Mouse (Mus musculus) kidney, adult 2 months (tissue): ENCODE measurements at regions not wholly inside any gene's neighbourhood (a gene's known extent, or its start where the extent isn't known, plus 50 kb on each side); places are given as distances from the start of the nearest gene placed in this dataset.
"Not testable (repeated sequence)": the region's sequence is repeated elsewhere in the genome, so short reads cannot be mapped to it uniquely, and the experiment has no call there.

Experiments
- DNase-seq: peaks from one replicate; pipeline ENCODE4 v3.0.0; 2021
- H3K27ac ChIP-seq: fragments of 200-500 bp; 2 replicates; pipeline ENCODE4 v1.5.1; 2012; ENCODE audit warnings: low read depth, low read length, control low read depth, inconsistent platforms; ENCODE audit not compliant: insufficient read depth
- H3K27me3 ChIP-seq: fragments of 200-500 bp; replicated peaks from 2 replicates; pipeline ENCODE4 v1.6.1; 2012; ENCODE audit warnings: mild to moderate bottlenecking, moderate library complexity, low read length, inconsistent platforms; ENCODE audit not compliant: control insufficient read depth, insufficient read depth
- H3K36me3 ChIP-seq: fragments of 200-500 bp; 2 replicates; pipeline ENCODE4 v1.6.1; 2012; ENCODE audit warnings: mild to moderate bottlenecking, moderate library complexity, low read length, inconsistent platforms; ENCODE audit not compliant: control insufficient read depth, insufficient read depth
- H3K4me1 ChIP-seq: fragments of 200-500 bp; 2 replicates; pipeline ENCODE4 v1.6.1; 2011; ENCODE audit warnings: low read length; ENCODE audit not compliant: control insufficient read depth, insufficient read depth
- H3K4me3 ChIP-seq: fragments of 200-500 bp; 2 replicates; pipeline ENCODE4 v1.5.1; 2011; ENCODE audit warnings: mild to moderate bottlenecking, low read depth, low read length, control low read depth; ENCODE audit not compliant: insufficient read depth
- CTCF ChIP-seq: fragments of 200-500 bp; conservative IDR thresholded peaks from 2 replicates; pipeline ENCODE4 v1.5.1; 2011; ENCODE audit warnings: low read depth, mild to moderate bottlenecking, control low read depth, low read length, moderate library complexity, mixed read lengths; ENCODE audit not compliant: insufficient read depth, insufficient read length
- POLR2A ChIP-seq: fragments of 200-500 bp; IDR thresholded peaks from one replicate; pipeline ENCODE4 v1.6.1; 2011; ENCODE audit warnings: low read depth, low read length, control low read depth
- WGBS: fragments of 180-500 bp; shearing (Covaris S2); methylation state at CpG from one replicate; pipeline ENCODE4 v1.1.7; 2018; 5-methylcytosine and 5-hydroxymethylcytosine counted together

DNA sequence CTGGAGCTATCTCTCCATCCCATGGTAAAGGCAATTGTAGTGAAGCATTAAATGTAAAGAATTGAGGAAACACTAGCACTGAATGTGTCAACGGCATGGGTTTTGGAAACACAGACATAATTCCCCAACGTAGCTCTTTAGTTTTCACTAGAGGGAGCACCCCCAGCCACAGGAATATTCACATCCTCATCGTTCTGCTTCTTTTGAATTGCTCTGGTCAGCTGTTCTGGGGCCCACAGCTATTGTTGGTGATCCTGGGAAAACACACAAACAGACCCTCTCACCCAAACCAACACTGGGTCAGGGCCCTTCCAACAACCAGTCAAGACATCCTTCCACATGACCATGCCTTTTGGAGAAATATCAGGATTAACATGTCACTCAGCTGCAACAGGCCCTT lies 119.7 kb downstream of the Impg2 start:
- H3K27me3 ChIP-seq, H3K27ac ChIP-seq, DNase-seq, H3K4me3 ChIP-seq, H3K4me1 ChIP-seq, H3K36me3 ChIP-seq: not testable (repeated sequence)
- 97% methylated on average over 3 of the region's 3 CpGs for WGBS

DNA sequence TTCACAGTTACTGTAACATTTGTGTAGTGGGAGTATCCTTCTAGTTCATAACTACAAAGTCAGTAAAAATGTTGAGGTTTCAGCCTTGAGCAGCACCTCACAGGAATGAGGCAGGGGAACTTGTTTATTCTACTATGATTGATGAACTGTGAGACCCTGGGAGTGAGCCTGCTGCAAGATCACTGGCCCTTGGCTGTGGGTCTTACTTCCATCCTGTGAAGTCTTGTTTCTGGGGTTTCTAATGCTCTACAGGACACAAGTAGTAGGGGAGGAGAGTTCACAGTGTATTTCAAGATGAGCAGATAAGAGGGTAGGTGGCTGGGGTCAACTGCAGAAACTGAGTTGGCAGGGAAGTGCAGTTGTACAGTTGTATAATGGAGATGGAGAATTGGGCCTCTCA lies 128.3 kb upstream of the Abi3bp start:
- H3K4me3 ChIP-seq: no peak overlapping the region
- H3K4me1 ChIP-seq: no peaks in the 10 kb centered on the region
- H3K36me3 ChIP-seq: no peaks in the 10 kb centered on the region
- no peak for TF ChIP-seq POLR2A
- TF ChIP-seq CTCF: no peak
- no peak for DNase-seq
- H3K27ac ChIP-seq: no peak overlapping the region
- H3K27me3 ChIP-seq: no peaks in the 10 kb centered on the region

DNA sequence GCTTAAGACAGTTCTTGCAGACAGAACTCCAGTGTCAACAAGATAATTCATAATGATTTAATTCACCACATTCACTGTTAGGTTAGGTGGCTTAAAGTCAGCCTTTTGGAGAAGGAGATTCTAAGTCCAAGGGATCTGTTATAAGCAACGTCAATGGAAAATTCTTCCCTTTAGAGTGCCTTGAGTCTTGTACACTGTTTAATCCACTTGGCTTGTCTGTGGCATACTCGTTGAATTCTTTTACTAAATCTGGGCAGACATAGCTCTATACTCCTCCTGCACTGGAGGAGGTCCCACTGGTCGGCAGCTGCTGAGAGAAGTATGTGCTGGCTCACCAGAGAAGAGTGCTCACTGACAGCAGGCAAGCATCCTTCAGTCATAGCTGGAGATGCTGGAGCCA lies 124.8 kb upstream of the Abi3bp start:
- no peak for TF ChIP-seq POLR2A
- no peak for TF ChIP-seq CTCF
- 69% methylated on average over 3 of the region's 3 CpGs for WGBS
- no peaks in the 10 kb centered on the region for H3K4me1 ChIP-seq

DNA sequence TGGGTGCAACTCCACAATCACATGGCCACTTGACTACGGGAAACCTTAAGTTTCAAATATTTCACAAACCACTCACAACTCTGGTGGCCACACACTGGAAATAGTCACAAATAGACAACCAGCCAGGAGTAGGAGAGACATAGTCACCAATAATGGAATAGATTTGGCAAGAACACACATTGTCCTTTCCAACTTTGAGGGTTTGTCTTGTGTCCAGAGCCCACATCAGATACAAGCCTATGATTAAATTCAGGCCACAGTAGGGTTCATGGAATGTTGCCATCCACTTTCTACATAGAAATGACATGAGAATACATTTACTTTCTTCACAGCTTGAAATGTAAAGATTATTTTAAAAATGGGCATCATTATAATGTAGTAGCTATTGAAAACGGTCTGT lies 118.6 kb upstream of the Abi3bp start:
- no peaks in the 10 kb centered on the region for H3K36me3 ChIP-seq
- TF ChIP-seq POLR2A (no peak), CTCF (no peak)
- H3K27ac ChIP-seq: no peak overlapping the region
- no peak overlapping the region for H3K4me3 ChIP-seq
- WGBS: 80% methylated on average over 2 of the region's 2 CpGs
- H3K27me3 ChIP-seq: no peaks in the 10 kb centered on the region
- H3K4me1 ChIP-seq: no peaks in the 10 kb centered on the region
- DNase-seq: no peak

More for the DNA sequence above, 124.8 kb upstream of the Abi3bp start:
- Histone ChIP-seq H3K27me3 (no peaks in the 10 kb centered on the region), H3K4me3 (no peak overlapping the region), H3K27ac (no peak overlapping the region), H3K36me3 (no peaks in the 10 kb centered on the region)
- no peak for DNase-seq

DNA sequence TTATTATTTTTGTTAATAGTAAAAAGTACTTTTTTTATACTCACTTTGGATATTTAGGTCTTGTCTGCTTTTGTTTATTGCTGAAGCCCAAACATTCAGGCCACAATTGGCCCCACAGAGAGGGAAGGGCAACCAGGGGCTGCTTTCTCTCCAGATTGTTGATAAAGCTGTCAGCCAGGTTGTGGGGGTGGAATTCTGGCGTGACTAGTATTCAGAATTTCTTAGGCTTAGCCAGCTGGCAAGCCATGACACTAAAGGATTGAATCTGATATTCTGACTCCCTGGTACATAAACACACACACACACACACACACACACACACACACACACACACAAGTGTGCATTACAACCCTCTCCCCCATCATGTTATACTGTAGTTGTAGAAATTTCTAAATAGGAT lies 116.7 kb upstream of the Abi3bp start:
- DNase-seq: no peak
- H3K4me1 ChIP-seq: no peaks in the 10 kb centered on the region
- no peaks in the 10 kb centered on the region for H3K36me3 ChIP-seq
- H3K4me3 ChIP-seq: no peak overlapping the region
- no peak overlapping the region for H3K27ac ChIP-seq
- TF ChIP-seq CTCF: no peak
- TF ChIP-seq POLR2A: no peak
- 35% methylated on average over 1 of the region's 1 CpGs for WGBS
- H3K27me3 ChIP-seq: no peaks in the 10 kb centered on the region

DNA sequence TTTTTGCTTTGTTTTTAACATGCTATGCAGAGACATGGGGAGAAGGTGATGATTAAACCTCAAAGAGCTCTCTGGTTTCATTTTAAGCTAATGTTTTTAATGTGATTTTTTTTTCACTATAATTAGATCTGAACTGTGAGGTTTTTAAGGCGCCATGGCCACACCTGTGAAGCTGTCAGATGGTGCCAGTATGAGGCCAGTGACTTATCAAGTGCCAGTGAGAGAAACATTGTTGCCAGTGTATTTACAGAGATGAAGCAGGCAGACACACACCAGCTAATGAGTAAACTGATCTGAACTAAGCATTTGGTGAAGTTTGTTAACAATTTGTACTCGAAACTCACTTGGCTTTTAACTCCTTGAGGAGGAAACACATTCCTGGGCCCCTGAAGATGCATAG lies 99.3 kb upstream of the Abi3bp start:
- Histone ChIP-seq H3K27ac (no peak overlapping the region), H3K27me3 (no peaks in the 10 kb centered on the region), H3K36me3 (no peaks in the 10 kb centered on the region), H3K4me1 (no peaks in the 10 kb centered on the region), H3K4me3 (no peak overlapping the region)
- DNase-seq: no peak
- TF ChIP-seq POLR2A: no peak
- TF ChIP-seq CTCF: no peak
- 51% methylated on average over 2 of the region's 2 CpGs for WGBS

- no peaks in the 10 kb centered on the region for H3K36me3 ChIP-seq
- H3K27me3 ChIP-seq: no peaks in the 10 kb centered on the region
- H3K4me1 ChIP-seq: no peaks in the 10 kb centered on the region
- no peak for DNase-seq
- no peak overlapping the region for H3K4me3 ChIP-seq
- TF ChIP-seq POLR2A (no peak), CTCF (no peak)
- 73% methylated on average over 4 of the region's 4 CpGs for WGBS
- no peak overlapping the region for H3K27ac ChIP-seq
Observed at GRCm38 (mm10) chr16:56380680-56381079, 97.0 kb upstream of the Abi3bp start.

DNA sequence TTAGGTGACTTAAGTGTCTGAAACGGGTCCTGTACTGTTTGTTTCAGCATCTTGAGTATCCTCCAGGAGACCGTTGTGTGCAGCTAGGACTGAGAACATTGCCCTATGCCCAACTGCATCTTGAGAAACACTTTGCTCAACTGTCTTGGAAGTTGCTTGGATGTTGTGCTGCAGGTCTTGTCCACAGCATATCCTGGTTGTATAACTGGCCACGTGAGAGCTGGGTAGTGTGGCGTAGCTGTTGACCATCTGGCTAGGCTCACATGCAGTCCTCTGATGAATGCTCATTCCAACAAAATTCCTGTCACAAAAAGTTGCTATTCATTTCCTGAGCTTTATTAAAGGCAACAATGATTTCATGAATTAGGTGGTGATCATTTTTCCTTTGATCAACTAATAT lies 91.1 kb upstream of the Abi3bp start:
- no peaks in the 10 kb centered on the region for H3K4me1 ChIP-seq
- no peaks in the 10 kb centered on the region for H3K36me3 ChIP-seq
- no peaks in the 10 kb centered on the region for H3K27me3 ChIP-seq
- TF ChIP-seq CTCF: no peak
- TF ChIP-seq POLR2A: no peak
- peak; percentile 12 for DNase-seq
- H3K4me3 ChIP-seq: no peak overlapping the region
- 74% methylated on average over 4 of the region's 4 CpGs for WGBS
- no peak overlapping the region for H3K27ac ChIP-seq
